Mouse (Mus musculus) layer of hippocampus, adult 2 months (tissue): ENCODE data around the gene Cnn1. TPM values are rescaled to one million over a fixed set of nuclear protein-coding genes. Genes with fewer than 3 reads are reported as not detected.

ENCODE experiments used
- DNase-seq, 2 experiments: peaks; one replicate each; pipeline ENCODE4 v3.0.0; 2022; ENCODE audit warnings: low spot score in 2 of 2
- H3K27ac ChIP-seq: fragments of 200-600 bp; 2 replicates; pipeline ENCODE4 v1.8.1; 2022
- H3K4me3 ChIP-seq: fragments of 200-600 bp; 2 replicates; pipeline ENCODE4 v1.8.1; 2022; ENCODE audit warnings: mild to moderate bottlenecking
- CTCF ChIP-seq: fragments of 200-600 bp; conservative IDR thresholded peaks from 2 replicates; pipeline ENCODE4 v1.8.1; 2022; ENCODE audit warnings: antibody characterized with exemption, mild to moderate bottlenecking, moderate library complexity
- total RNA-seq, 2 experiments: library from RNA; stranded (reverse); gene quantifications; 2 replicates each; pipeline ENCODE4 v1.2.3; 2021

Gene Cnn1
- total RNA-seq, 2 experiments from 2014 or later: 0.44 to 1.4 TPM

DNA sequence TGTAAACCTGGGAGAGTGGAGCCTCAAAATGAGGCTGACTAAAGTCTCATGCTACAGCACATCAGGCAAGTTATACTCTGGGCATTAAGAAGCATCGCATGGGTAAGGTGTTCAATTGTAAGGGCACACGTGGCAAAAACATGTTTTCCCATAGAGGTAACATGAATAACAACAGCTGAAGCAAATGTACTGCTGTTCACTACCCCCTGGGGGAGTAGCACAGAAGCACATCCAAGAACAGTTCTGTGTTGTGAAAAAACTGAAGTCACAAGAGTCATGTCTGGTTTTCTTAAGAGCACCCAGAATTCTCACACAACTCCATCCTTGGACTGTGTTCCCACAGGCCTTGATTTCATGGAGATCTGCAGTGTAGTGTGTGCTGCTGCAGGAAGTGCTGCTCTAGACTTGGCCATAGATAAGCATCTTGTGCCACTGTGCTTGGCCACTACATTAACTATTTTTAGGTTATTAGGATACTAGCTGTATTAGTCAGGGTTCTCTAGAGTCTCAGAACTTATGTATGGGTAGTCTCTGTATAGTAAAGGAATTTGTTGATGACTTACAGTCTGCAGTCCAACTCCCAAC, 11.9 kb upstream of the Cnn1 start:
- no peak for DNase-seq
- TF ChIP-seq CTCF: peak; percentile 54
- H3K27ac ChIP-seq: no peak overlapping the region
- H3K4me3 ChIP-seq: no peak overlapping the region

DNA sequence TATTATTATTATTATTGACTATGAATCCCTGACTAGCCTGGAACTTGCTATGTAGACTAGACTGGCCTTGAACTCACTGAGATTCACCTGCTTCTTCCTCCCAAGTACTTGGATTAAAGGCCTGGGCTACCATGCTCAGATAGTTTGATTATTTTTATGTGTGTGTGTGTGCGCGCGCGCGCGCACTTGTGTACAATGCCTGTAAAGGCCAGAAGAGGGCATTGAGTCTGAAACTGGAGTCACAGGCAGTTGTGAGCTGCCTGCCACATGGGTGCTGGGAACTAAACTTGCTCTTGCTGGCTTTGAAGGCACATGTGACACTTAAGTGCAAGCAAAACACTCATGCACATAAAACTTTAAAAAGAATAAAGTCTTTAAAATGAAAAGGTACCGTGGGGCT, 9.7 kb upstream of the Cnn1 start:
- no peak for TF ChIP-seq CTCF
- DNase-seq: no peak
- H3K4me3 ChIP-seq: no peak overlapping the region
- no peak overlapping the region for H3K27ac ChIP-seq

DNA sequence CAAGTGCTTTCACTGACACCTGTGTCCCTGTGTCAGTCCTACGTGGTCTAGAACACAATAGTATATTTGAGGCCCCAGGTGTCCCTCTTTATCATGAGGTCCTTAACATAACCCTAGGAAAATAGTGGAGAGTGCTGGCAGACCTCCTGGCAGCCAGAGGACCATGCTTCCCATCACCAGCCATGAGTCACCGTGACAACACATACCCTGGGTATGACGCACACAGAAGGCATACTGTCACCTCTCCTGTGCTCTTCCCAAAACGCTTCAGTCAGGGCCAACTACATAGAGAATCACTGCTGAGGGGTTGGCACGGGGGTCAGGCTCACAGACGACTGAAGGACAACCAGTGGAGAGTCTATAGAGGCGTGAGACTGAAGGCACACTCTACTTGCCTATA, 9.0 kb upstream of the Cnn1 start:
- DNase-seq: no peak
- no peak overlapping the region for H3K4me3 ChIP-seq
- TF ChIP-seq CTCF: no peak
- H3K27ac ChIP-seq: no peak overlapping the region

DNA sequence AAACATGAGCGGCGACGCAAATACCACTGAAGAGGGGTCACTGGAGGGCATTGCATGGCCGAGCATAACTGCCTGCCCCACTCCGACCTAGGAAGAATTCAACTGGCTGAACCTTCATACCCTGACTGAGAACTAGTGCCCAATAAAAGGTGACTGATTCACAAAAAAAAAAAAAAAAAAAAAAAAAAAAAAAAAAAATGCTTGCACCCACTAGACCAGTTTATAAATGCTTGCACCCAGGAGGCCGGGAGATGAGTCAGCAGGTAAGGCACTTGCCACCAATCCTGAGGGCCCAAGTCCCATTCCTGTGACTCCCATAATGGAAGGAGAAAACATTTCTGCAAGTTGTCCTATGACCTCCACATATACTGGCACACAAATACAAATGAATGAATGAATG, 6.3 kb upstream of the Cnn1 start:
- DNase-seq: no peak
- no peak overlapping the region for H3K4me3 ChIP-seq

DNA sequence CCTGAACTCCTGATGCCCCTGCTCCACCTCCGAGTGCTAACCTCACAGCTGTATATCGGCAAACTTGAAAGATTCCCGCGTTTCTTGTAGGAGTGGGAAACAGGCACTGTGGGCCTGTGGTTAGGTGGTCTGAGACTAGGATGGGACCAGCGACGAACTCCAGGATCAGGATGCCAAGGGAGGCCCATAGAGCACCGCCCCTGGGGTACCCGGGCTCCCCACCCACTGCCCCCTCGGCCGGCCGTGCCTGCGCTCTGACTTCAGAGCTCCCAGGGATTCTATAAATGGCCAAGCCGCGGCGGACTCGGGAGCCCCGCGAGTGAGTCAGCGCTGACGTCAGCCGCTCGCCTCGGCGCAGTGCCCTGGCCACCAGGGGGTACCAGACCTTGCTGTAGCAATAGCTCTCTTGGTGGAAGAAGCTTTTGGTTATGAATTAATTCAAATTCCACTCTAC, 3.1 kb upstream of the Cnn1 start:
- peak overlapping the region; percentile 46 for H3K4me3 ChIP-seq
- DNase-seq: peak; percentile 51 to 76
- peak; percentile 85 for TF ChIP-seq CTCF
- no peak overlapping the region for H3K27ac ChIP-seq

More for the DNA sequence above, 6.3 kb upstream of the Cnn1 start:
- no peak for TF ChIP-seq CTCF
- H3K27ac ChIP-seq: no peak overlapping the region

DNA sequence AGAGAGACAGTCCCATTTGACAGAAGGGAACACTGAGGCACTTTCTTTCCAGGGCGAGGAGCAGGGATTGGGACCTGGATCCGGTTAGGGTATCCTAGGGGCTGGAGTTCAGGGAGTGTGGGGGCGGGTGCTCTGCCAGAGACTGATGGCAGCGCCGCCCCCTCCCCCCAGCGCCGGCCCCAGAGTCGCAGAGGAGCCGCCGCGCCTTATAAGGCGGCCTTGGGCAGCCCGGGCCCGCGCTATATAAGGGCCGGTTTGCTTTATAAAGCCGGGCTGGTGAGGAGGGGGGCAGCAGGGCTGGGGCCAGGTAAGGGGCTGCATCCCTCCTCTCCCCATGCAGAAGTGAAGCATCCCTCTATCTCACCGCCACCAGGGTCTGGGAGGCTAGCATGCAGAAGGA, 906 bp downstream of the Cnn1 start:
- TF ChIP-seq CTCF: no peak
- DNase-seq: no peak
- Histone ChIP-seq H3K27ac (no peak overlapping the region), H3K4me3 (no peak overlapping the region)

DNA sequence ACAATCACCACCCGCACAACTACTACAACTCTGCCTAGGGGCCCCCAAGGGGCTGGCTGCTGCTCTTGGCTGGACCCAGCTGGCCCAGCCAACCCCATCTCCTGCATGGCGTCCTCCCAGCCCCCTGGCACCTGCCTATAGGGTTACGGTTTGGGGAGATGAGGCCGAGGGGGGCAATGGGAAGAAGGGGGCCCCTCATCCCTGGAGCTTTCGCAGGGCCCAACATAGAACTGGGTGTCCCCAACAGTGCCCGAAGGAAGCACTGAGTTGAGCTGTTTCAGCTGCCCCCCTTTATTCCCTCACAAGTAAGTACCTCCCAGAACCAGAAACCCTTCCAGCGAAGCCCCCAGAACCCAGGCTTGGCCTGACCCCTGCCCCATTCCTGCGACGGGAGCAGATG, 9.2 kb downstream of the Cnn1 start:
- TF ChIP-seq CTCF: no peak
- Histone ChIP-seq H3K27ac (no peak overlapping the region), H3K4me3 (no peak overlapping the region)
- DNase-seq: no peak

DNA sequence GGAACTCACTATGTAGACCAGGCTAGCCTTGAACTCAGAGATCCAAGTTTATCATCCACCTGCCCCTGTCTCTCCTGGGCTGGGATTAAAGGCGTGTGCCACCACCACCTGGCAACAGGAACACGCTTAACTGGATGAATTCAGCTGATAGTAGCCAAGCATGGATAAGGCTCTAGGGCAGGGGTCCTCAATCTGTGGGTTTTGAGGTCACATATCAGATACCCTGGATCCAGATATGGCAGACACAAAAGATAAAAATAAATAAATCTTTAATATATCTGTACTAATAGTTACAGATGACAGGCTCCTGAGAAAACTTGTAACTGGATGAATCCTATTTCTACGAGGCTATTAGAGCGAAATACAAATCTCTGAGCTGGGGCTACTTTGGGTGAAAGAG, 16.6 kb downstream of the Cnn1 start:
- peak overlapping the region; percentile 76 for H3K4me3 ChIP-seq
- no peak overlapping the region for H3K27ac ChIP-seq
- no peak for DNase-seq
- no peak for TF ChIP-seq CTCF

DNA sequence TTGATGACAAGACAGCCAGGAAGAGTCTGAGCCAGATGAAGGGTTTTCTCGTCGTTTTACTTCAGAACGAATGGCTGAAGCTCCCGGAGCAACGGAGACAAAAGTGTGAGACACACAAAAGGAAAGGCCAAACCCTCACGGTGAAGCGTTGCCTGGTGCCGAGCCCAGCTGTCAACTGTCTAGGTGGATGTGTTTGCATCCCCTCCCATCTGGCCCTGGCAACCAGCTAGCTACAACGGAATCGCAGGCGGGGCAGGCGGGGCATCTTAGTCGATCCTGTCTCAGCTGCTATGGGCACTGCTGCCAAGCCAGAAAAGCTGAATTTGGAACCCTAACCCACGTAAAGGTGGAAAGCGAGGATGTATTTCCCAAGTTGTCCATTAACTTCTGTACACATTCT, 17.1 kb downstream of the Cnn1 start:
- TF ChIP-seq CTCF: no peak
- no peak for DNase-seq
- H3K4me3 ChIP-seq: peak overlapping the region; percentile 76
- H3K27ac ChIP-seq: no peak overlapping the region

DNA sequence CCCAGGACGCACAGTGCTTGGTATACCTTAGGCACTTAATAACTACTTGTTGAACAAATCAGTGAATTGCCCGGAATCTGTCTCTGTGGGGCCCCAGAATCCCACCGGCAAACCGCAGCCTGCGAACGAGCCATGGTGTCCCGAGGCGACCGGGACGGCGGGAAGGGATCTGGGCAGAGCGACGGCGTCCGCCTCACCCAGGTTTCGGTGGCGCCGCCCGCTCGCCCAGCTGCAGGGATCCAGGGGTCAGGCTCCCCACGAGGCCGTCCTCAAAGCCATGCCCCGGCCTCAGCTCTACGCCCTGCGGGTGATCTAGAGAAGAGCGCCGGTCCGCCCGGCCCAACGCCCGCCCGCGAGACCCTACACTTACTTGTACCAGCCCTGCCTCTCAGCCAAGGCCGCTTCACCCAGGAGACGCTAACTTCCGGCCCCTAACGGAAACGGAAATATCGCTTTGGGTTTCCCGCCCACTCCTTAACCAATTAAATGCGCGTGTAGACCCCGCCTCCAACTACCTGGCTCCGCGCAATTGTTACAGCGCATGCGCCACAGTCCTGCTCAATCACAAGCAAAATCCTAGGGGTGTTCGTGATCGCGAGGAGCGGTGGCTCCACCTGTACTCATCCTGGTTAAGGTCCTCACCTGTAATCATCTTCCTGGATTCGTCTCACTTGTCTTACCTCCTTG, 17.9 kb downstream of the Cnn1 start, which contains the start of gene Elof1:
Gene Elof1 (minus strand): TSS at position 433 of the 687 bp plus-strand sequence.
- Histone ChIP-seq H3K4me3 (peak within 1 kb of the TSS; percentile 76), H3K27ac (peak within 1 kb of the TSS; percentile 96)
- peak; percentile 41 for TF ChIP-seq CTCF
- peak; percentile 91 to 96 for DNase-seq

DNA sequence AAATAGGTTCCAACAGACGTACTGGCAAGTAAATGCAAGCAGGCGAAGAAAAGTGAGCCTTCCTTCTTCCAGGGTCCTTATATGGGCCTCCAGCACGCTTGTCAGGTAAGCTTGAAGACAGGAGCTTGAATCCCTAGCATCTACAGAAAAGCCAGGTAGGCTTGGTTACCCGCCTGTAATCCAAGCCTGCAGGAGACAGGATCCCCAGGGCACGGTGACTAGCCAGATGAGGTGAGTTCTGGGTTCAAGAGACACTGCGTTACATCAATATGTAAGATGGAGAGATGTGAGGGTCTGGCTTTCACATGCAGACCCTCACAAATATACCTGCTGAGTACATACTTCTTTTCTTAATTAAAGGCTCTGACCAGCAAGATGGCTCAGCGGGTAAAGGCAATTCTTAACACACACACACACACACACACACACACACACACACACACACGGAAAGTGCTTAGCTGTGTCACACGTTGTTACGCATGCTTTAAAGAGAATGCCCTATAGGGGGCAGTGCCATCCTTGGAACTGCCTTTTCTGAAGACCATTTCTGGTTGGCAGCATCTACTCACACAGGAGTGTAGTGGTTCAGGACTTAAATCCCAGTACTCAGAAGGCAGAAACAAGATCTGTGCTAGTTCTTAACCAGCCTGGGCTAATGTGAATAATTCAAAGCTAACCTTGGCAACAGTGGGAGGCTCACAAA, 18.9 kb downstream of the Cnn1 start:
- TF ChIP-seq CTCF: peak; percentile 68
- DNase-seq: peak; percentile 42 to 55
- peak overlapping the region; percentile 76 for H3K4me3 ChIP-seq
- peak overlapping the region; percentile 96 for H3K27ac ChIP-seq

DNA sequence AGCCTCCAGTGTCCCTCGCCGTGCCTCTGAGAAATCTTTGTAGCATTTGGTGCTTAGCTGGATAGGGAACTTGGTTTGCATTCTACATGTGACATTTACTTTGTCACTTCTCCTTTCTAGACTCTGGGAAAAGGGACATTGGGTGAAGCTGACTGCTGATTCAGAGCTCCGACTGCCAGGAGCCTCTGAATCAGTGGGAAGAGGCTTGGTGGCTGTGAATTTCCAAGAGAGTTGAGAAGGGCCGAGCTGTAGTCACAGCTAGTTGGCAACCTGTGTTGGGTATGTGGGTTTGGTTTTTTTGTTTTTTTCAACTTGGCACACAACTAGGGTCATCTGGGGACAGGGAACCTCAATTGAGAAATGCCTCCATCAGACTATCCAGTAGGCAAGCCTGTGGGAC, 20.5 kb downstream of the Cnn1 start:
- DNase-seq: peak in 1 of 2 experiments; percentile 29
- Histone ChIP-seq H3K27ac (peak overlapping the region; percentile 55; the same call in 1 of the 2 replicates), H3K4me3 (no peak overlapping the region)
- no peak for TF ChIP-seq CTCF

DNA sequence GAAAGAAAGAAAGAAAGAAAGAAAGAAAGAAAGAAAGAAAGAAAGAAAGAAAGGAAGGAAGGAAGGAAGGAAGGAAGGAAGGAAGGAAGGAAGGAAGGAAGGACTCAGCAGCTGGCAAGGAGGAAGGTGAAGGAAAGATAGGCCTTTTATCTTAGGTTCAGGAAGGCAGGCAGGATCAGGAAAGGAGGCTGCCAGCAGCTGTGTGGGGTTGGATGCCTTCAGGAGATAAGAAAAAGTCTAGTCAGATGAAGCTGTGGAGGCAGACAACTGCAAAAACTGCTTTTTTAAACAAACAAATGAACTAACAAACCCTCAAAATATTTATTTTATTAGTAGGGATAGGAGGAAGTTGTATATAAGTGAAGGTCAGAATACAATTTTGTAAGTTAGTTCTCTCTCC, 22.5 kb downstream of the Cnn1 start:
- no peak for DNase-seq
- Histone ChIP-seq H3K4me3 (no peak overlapping the region), H3K27ac (no peak overlapping the region)
- TF ChIP-seq CTCF: no peak

DNA sequence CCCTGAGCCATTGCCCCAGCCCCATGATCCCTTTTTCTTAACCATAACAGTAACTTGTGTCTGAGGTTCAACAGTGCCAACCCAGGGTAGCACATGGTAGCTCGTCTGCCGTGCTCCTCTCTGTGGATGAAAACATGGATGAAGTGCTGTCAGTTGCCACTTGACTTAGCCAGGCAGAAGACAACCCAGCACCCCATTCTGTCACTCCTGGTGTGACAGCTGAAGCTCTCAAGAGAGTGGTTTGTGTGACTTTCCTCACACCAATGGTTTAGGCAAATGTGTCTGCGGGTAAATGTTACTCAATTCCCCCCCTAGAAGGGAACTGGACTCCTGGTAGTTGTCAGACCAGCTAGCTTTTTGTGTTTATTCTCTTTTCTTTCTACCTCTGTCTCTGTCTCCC, 23.0 kb downstream of the Cnn1 start:
- DNase-seq: no peak
- TF ChIP-seq CTCF: no peak
- Histone ChIP-seq H3K27ac (no peak overlapping the region), H3K4me3 (no peak overlapping the region)
